Comparison of ENCODE assay signal across 19 mouse cellular contexts in genomic region chr13:30004849-30005248, GRCm38 (mm10).
"Had no signal": no experiment of that assay in that cellular context is flagged by ENCODE, and none has a peak within 500 bp of the region (broad histone marks: within the 10 kb centered on the region; RNA-seq: fewer than 3 reads in every experiment).

No protein-coding gene starts in this region.

- DNase-seq: cerebellum, adult 9-10 months; embryo, embryonic 11 days; forebrain, postnatal 0 days; gastrocnemius, adult 2 months; gastrocnemius, postnatal 10 days; gastrocnemius, postnatal 14 days; gastrocnemius, postnatal 25 days; gastrocnemius, postnatal 36 days; heart, adult 18-20 months; heart, adult 2 months had no signal

- H3K4me2 ChIP-seq: embryonic facial prominence, embryonic 12.5 days; embryonic facial prominence, embryonic 13.5 days; embryonic facial prominence, embryonic 15.5 days; forebrain, embryonic 12.5 days; forebrain, embryonic 13.5 days; forebrain, embryonic 15.5 days had no signal

- H3K9me3 ChIP-seq: embryonic facial prominence, embryonic 10.5 days; embryonic facial prominence, embryonic 12.5 days; embryonic facial prominence, embryonic 13.5 days; embryonic facial prominence, embryonic 15.5 days; forebrain, embryonic 10.5 days; forebrain, embryonic 12.5 days; forebrain, embryonic 13.5 days; forebrain, embryonic 15.5 days had no signal

- H3K36me3 ChIP-seq: embryonic facial prominence, embryonic 10.5 days; embryonic facial prominence, embryonic 12.5 days; embryonic facial prominence, embryonic 13.5 days; embryonic facial prominence, embryonic 15.5 days; forebrain, embryonic 10.5 days; forebrain, embryonic 12.5 days; forebrain, embryonic 15.5 days had no signal

- H3K4me3 ChIP-seq: embryonic facial prominence, embryonic 10.5 days; embryonic facial prominence, embryonic 12.5 days; embryonic facial prominence, embryonic 13.5 days; embryonic facial prominence, embryonic 15.5 days; erythroblast, embryonic 14.5 days; forebrain, embryonic 10.5 days; forebrain, embryonic 12.5 days; forebrain, embryonic 13.5 days; forebrain, embryonic 15.5 days; gastrocnemius, adult 2 months; heart, adult 2 months had no signal

- H3K27me3 ChIP-seq: embryonic facial prominence, embryonic 12.5 days; embryonic facial prominence, embryonic 13.5 days; embryonic facial prominence, embryonic 15.5 days; forebrain, embryonic 12.5 days; forebrain, embryonic 13.5 days; forebrain, embryonic 15.5 days had no signal

- H3K4me1 ChIP-seq: embryonic facial prominence, embryonic 15.5 days; forebrain, embryonic 10.5 days; forebrain, embryonic 12.5 days; forebrain, embryonic 13.5 days; forebrain, embryonic 15.5 days had no signal

- H3K27ac ChIP-seq: embryonic facial prominence, embryonic 10.5 days; embryonic facial prominence, embryonic 12.5 days; embryonic facial prominence, embryonic 13.5 days; embryonic facial prominence, embryonic 15.5 days; forebrain, embryonic 10.5 days; forebrain, embryonic 12.5 days; forebrain, embryonic 13.5 days; forebrain, embryonic 15.5 days; gastrocnemius, adult 2 months; heart, adult 2 months had no signal

- H3K9ac ChIP-seq: embryonic facial prominence, embryonic 12.5 days; embryonic facial prominence, embryonic 13.5 days; embryonic facial prominence, embryonic 15.5 days; forebrain, embryonic 12.5 days; forebrain, embryonic 13.5 days; forebrain, embryonic 15.5 days; forebrain, postnatal 0 days had no signal
